Mouse (Mus musculus) C3H10T1/2 (cell line): ENCODE data around the gene Eif3k. TPM values are rescaled to one million over a fixed set of nuclear protein-coding genes. Genes with fewer than 3 reads are reported as not detected.

ENCODE experiments used
- polyA plus RNA-seq, 2 experiments: library from polyadenylated mRNA; unstranded; fragments of >200 nt; fragmentation: generic; extraction: Trizol; gene quantifications; one replicate each; pipeline ENCODE4 v1.2.1; 2012; ENCODE audit warnings: missing spikeins in 2 of 2

Gene Eif3k
- polyA plus RNA-seq = 100 to 1,000 TPM; 425 to 605 TPM

GRCm38 (mm10) chr7:28981651-28982273, at the start of gene Eif3k, which contains the start of gene Map4k1:
Gene Eif3k (minus strand): TSS chr7:28981864.
Gene Map4k1 (plus strand): TSS chr7:28982050.

GRCm38 (mm10) chr7:28961927-28962670, 19.6 kb downstream of the Eif3k start, which contains the start of gene Actn4:
Gene Actn4 (minus strand): TSS chr7:28962340.

Other genes starting within 250 kb of the Eif3k start
- gene Mrps12, start 240.0 kb downstream of the Eif3k start, polyA plus RNA-seq = 100 to 1,000 TPM; 146 to 201 TPM
- gene Sars2, start 239.9 kb downstream of the Eif3k start, polyA plus RNA-seq = 10 to 100 TPM; 10.5 to 14.6 TPM
- not detected for gene Ccer2, start 225.7 kb downstream of the Eif3k start, polyA plus RNA-seq
- 100 to 1,000 TPM in 1 of 2 experiments, 10 to 100 TPM in 1; 54.4 to 105 TPM for gene Sirt2, start 215.1 kb downstream of the Eif3k start, polyA plus RNA-seq
- gene Nfkbib, start 214.4 kb downstream of the Eif3k start, polyA plus RNA-seq = 10 to 100 TPM; 35.1 to 38.9 TPM
- gene Rinl, start 192.9 kb downstream of the Eif3k start, polyA plus RNA-seq = under 1 TPM; 0.05 to 0.70 TPM
- 100 to 1,000 TPM; 106 to 235 TPM for gene Hnrnpl, start 173.3 kb downstream of the Eif3k start, polyA plus RNA-seq
- 100 to 1,000 TPM in 1 of 2 experiments, 10 to 100 TPM in 1; 75.3 to 378 TPM for gene Ech1, start 156.6 kb downstream of the Eif3k start, polyA plus RNA-seq
- 1 to 10 TPM in 1 of 2 experiments, not detected in 1; 7.4 TPM for gene Lgals4, start 148.0 kb downstream of the Eif3k start, polyA plus RNA-seq
- 1 to 10 TPM in 1 of 2 experiments, under 1 TPM in 1; 0.15 to 2.3 TPM for gene Lgals7, start 118.0 kb downstream of the Eif3k start, polyA plus RNA-seq
- under 1 TPM; 0.54 to 0.87 TPM for gene Capn12, start 100.4 kb downstream of the Eif3k start, polyA plus RNA-seq
- gene Actn4, start 19.5 kb downstream of the Eif3k start, polyA plus RNA-seq = 100 to 1,000 TPM; 187 to 244 TPM
- under 1 TPM; 0.34 to 0.71 TPM for gene Map4k1, start 186 bp upstream of the Eif3k start, polyA plus RNA-seq
- gene Ryr1, start 143.3 kb upstream of the Eif3k start, polyA plus RNA-seq = under 1 TPM; 0.02 to 0.04 TPM
- under 1 TPM in 1 of 2 experiments, not detected in 1; 0.02 TPM for gene Rasgrp4, start 153.0 kb upstream of the Eif3k start, polyA plus RNA-seq
- gene Fam98c, start 174.4 kb upstream of the Eif3k start, polyA plus RNA-seq = 1 to 10 TPM; 2.5 to 4.0 TPM
- gene Ggn, start 188.3 kb upstream of the Eif3k start, polyA plus RNA-seq = 1 to 10 TPM; 1.1 to 4.8 TPM
- 1 to 10 TPM; 1.5 to 3.9 TPM for gene Spred3, start 188.5 kb upstream of the Eif3k start, polyA plus RNA-seq
- gene Psmd8, start 198.8 kb upstream of the Eif3k start, polyA plus RNA-seq = 100 to 1,000 TPM; 164 to 202 TPM
- under 1 TPM in 1 of 2 experiments, not detected in 1; 0.01 TPM for gene Catsperg1, start 232.2 kb upstream of the Eif3k start, polyA plus RNA-seq